Mouse (Mus musculus): Measurements from ENCODE around the gene Casp2.

The Casp2 gene

DNA sequence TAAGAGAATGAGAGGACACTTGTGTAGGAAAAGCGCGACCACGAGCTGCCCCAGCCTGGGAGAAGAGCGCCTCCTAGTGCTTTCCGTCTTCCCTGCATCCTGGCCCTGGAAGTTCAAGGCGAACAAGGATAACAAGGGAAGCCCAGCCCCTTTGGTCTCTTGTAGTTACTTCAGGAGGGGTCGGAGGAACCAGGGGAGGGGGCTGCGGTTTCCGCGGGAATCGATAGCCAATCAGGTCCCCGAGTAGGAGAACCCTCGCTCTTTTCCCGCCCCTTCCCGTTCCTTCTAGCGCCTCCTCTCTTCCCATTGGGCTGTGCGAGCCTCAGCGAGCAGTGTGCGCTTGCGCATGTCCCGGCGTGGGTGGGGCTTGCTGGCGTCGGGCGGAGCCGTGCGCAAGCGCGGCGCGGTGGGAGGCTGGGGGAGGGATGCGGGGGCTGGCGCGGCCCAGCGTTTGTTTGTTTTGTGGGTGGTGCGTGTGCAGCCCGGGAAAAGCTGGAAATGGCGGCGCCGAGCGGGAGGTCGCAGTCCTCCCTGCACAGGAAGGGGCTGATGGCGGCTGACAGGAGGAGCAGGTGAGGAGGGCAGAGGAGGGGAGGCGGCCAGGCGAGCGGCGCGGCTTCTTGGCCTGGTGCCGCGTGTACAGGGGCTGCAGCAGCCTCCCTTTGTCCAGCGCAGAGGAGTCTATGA, at the start of gene Casp2:
TSS of gene Casp2 (plus strand) at position 360 of the 687 bp plus-strand sequence.
- DNase-seq (ENCODE audit: low spot score): peak; percentile 93

- DNase-seq (ENCODE audit: low spot score): no peak
Observed at GRCm38 (mm10) chr6:42215028-42215427, 49.8 kb upstream of the Casp2 start, which contains the start of gene Tas2r144. Tas2r144 (plus strand) TSS chr6:42215328.

- DNase-seq (ENCODE audit: low spot score): no peak
Observed at GRCm38 (mm10) chr6:42222286-42222685, 42.5 kb upstream of the Casp2 start.

- no peak for DNase-seq (ENCODE audit: low spot score)
Observed at GRCm38 (mm10) chr6:42225046-42225445, 39.7 kb upstream of the Casp2 start.

DNA sequence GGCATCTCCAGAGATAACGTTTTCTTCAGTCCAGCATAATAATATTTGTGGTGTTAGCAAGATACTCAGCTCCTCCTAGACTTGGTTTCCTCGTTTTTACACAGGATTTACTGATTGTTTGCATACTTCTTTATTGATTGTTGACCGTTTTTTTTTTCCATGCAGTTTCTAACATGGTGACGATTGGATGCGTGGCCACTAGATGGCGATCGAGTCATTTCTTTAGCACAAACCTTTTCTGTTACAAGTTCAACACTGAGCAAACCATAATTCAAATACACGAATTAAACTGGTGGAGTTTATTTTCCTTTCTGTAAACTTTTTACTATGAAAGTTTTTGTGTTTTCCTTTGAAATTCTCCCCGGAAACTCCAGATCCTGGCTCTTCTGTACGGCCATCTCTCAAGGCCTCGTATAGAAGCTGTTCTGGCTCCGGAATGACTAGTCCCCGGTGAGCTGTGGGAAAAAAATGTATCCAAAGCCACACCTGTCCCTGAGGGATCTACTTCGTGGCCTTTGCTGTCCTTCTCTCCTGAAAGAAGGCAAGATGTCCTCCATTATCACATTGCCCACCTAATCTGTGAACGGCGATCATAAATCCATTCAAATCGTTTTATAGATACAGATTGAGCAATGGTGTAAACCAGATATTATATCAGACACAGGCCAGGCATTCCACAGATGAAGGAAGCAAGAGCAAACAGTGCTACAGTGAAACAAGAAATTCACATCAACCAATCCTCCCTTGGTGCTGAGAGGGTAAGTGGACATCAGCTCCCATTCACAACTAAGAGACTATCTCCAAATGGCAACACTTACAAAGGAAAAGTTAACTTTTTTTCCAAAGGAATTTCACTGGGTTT, 37.3 kb upstream of the Casp2 start:
- DNase-seq (ENCODE audit: low spot score): no peak

DNA sequence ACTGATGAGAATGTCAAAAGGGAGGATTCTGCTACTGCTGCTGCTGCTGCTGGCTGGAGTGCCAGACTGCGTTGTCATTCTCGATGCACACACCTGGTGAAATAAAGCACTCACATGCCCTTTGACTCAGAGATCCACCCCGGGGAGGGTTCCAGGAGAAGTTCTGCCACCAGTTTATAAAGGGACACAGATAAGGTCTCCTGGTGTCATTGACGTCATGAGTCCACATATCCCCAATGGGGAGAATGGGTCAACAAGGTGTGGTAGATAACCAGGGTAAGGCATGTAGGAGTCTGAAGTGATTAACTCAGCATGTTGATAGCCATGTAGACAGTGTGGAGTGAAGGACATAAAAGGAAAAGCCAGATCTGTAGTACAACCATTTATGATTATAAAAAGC, 35.2 kb upstream of the Casp2 start:
- no peak for DNase-seq (ENCODE audit: low spot score)

GRCm38 (mm10) chr6:42231191-42231590, 33.6 kb upstream of the Casp2 start:
- no peak for DNase-seq (ENCODE audit: low spot score)

- no peak for DNase-seq (ENCODE audit: low spot score)
Observed at GRCm38 (mm10) chr6:42237276-42237805, 27.4 kb upstream of the Casp2 start.

GRCm38 (mm10) chr6:42241311-42242045, 23.3 kb upstream of the Casp2 start:
- no peak for DNase-seq (ENCODE audit: low spot score)

DNA sequence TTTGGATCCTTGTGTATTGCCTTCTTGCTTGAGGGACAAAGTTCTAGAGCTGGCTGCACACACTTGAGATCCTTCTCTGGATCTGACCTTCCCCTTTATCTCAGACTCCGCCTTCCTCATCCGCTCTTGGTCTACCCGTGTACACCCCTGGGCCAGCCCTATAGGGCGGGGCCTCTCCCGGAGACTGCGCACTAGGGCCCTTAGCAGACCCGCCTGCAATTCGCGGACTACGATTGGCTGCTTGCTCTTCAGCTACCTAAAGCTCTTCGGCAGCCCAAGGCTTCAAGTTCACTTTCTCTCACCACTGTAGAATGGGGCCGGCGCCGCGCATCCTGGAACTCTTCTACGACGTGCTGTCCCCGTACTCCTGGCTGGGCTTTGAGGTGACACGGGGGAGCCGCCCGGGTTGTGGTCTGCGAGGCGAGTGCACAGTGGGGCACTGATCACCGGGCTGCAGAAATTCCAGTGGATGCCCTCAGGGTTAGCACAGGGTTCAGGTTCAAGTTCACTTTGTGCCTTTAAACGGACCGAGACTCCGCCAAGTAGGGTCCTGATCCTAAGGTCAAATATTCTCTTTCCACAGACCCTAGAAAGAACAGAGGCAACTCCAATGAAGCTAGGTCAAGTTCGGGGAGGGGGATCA, 19.0 kb upstream of the Casp2 start, which contains the start of gene Gstk1:
TSS of gene Gstk1 (plus strand) at position 225 of the 643 bp plus-strand sequence.
- no peak for DNase-seq (ENCODE audit: low spot score)

DNA sequence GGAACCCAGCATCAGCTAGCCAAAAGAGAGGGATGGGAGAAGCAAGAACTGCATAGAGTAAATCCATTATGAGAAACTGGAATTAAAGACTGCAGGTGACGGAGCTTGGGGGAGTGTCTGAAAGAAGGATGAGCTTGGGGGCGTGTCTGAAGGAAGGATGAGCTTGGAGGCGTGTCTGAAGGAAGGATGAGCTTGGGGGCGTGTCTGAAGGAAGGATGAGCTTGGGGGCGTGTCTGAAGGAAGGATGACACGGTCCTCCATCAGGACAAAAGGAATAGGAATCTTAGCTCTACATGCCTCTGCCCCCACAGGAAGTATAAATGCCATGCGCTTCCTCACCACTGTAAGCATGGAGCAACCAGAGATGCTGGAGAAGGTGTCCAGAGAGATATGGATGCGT, 17.6 kb upstream of the Casp2 start:
- DNase-seq (ENCODE audit: low spot score): no peak

DNA sequence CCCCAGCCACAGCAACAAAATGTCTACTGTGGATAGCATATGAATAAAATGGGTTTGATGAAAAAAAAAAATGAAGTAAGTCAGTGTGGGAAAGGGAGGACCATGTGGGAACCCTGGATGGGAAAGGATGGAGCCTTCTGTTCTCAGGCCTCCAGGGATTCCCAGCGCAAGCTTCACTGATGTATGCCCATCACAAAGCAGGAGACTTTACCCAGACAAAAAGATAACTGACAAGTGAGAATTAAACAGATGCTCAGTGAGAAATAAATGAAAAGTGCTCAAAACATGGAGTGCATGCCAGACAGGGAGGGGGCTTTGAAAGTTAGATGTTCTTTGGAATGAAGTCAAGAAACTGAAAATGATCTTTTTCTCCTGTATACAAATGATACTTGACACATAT, 16.8 kb upstream of the Casp2 start:
- no peak for DNase-seq (ENCODE audit: low spot score)

DNA sequence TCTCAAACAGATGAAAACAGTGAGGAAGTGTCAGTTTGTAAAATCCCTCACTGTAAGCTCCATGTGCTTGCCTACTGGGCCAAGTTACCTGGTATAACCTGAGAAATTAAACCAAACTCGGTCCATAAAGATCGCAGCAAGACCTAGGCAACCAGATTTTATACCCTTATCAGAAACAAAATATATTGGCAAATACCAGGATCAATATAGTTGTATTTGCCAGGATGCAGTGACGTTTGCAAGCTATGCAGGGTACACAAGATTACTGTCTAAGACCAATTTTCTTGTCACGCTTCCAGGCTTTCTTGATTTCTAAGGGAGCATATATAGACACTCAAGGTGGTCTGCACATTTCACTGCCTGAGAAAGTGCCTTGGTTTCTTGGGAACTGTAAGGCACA, 13.0 kb upstream of the Casp2 start:
- no peak for DNase-seq (ENCODE audit: low spot score)

- no peak for DNase-seq (ENCODE audit: low spot score)
Observed at GRCm38 (mm10) chr6:42253103-42253502, 11.7 kb upstream of the Casp2 start.

GRCm38 (mm10) chr6:42257303-42257863, 7.4 kb upstream of the Casp2 start:
- no peak for DNase-seq (ENCODE audit: low spot score)

DNA sequence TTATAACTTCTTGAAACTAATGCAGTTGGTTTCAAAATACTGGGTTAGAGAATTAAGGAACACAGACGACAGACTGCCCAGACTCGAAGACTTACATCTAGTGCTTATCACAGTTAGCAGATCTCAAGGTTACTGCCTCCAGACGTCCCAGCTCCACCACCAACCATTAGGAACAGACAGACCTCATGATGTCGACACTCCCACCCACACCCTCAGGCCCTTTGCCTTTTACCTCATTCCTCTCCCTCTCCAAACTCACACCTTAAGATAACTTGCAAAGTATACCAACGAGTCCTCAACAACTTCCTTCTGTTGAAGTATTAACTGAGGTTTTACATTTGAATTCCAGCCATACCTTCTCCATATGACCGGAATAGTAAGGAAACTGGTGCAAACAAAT, 4.4 kb upstream of the Casp2 start:
- DNase-seq (ENCODE audit: low spot score): no peak

DNA sequence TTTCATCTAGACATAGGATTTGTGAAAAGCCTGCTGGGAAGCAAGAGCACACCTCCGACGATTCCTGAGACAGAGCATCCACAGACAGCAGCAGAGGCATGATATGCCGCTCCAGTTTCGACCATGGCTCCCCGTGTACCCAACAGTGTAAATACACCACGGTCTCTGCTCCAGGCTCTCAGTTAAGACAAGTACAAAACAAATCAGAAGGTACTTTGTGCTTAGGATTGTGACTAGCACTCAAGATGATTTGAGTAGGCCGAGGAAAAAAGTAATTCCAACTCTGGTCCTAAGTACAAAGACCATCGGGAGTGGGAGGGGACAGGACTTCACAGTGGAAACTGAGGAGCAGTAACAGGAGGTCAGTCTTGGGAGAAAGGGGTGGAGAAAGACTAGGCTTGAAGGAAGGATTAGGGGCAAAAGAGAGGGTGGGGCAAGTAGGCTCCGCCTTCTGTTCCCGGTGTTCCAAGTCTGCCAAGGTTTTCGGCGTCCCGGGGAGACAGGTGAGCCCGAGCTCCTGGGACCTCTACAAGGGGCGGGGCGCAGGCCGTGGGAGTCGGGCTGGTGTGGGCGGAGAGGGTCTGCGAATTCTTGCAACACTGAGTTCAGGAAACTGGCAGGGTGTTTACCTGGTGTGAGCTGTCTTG, 3.1 kb upstream of the Casp2 start, which contains the start of gene Tmem139:
TSS of gene Tmem139 (plus strand) at position 447 of the 647 bp plus-strand sequence.
- DNase-seq (ENCODE audit: low spot score): no peak

- DNase-seq (ENCODE audit: low spot score): no peak
Observed at GRCm38 (mm10) chr6:42265391-42266330, 876 bp downstream of the Casp2 start.

DNA sequence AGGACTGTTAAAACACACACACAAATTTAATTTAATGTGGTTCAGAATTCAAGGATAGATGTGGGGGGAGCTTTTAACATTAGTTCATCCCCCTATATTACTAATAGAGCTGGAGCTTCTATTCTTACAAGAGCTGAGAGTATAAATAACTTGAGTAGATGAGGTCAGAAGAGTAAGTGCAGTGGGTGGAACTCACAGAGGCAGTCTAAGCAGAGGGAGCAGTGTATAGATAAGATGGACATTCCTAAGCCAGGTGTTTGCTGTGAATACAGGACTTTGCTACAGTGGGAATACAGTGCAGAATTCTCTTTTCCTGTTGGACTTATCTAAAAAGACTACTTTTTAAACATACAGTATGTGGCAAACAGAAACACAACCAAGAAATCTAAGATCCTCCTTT, 6.0 kb downstream of the Casp2 start:
- DNase-seq (ENCODE audit: low spot score): no peak

GRCm38 (mm10) chr6:42276151-42276550, 11.4 kb downstream of the Casp2 start:
- no peak for DNase-seq (ENCODE audit: low spot score)
